Mouse (Mus musculus) kidney, embryonic 16.5 days (tissue): ENCODE data around the gene Slc44a3. TPM values are rescaled to one million over a fixed set of nuclear protein-coding genes. Genes with fewer than 3 reads are reported as not detected.

Source experiments
- ATAC-seq: fragments of 200-750 bp; cut with Nextera tagmentation; 2 replicates; pipeline ENCODE4 v1.8.0; 2017; ENCODE audit warnings: moderate TSS enrichment; ENCODE audit not compliant: low FRiP score, low TSS enrichment
- H3K27ac ChIP-seq: fragments of 300-500 bp; sonication (generic); 2 replicates; pipeline ENCODE4 v1.5.1; 2014; ENCODE audit warnings: low read length
- H3K27me3 ChIP-seq: fragments of 300-500 bp; sonication (generic); 2 replicates; pipeline ENCODE4 v1.6.1; 2014; ENCODE audit warnings: low read length, control low read depth, mixed read lengths; ENCODE audit not compliant: insufficient read depth
- H3K36me3 ChIP-seq: fragments of 300-500 bp; sonication (generic); 2 replicates; pipeline ENCODE4 v1.6.1; 2014; ENCODE audit warnings: low read length, control low read depth, mixed read lengths; ENCODE audit not compliant: insufficient read depth
- H3K4me1 ChIP-seq: fragments of 300-500 bp; sonication (generic); 2 replicates; pipeline ENCODE4 v1.6.1; 2014; ENCODE audit warnings: low read length, control low read depth, mixed read lengths; ENCODE audit not compliant: insufficient read depth
- H3K4me2 ChIP-seq: fragments of 300-500 bp; sonication (generic); replicated peaks from 2 replicates; pipeline ENCODE4 v1.6.1; 2014; ENCODE audit warnings: low read depth, low read length
- H3K4me3 ChIP-seq: fragments of 300-500 bp; sonication (generic); 2 replicates; pipeline ENCODE4 v1.5.1; 2014; ENCODE audit warnings: mild to moderate bottlenecking, low read length
- H3K9ac ChIP-seq: fragments of 300-500 bp; sonication (generic); replicated peaks from 2 replicates; pipeline ENCODE4 v1.6.1; 2014; ENCODE audit warnings: low read length
- H3K9me3 ChIP-seq: fragments of 300-500 bp; sonication (generic); 2 replicates; pipeline ENCODE4 v1.6.1; 2016; ENCODE audit warnings: low read length, control low read depth
- WGBS: fragments of 180-500 bp; shearing (Covaris S2); extraction: QIAGEN DNeasy Blood & Tissue Kit; methylation state at CpG from one replicate; pipeline ENCODE4 v1.1.7; 2014; 5-methylcytosine and 5-hydroxymethylcytosine counted together
- polyA plus RNA-seq: library from polyadenylated mRNA; unstranded; fragments of >200 nt; fragmentation: Nextera tagmentation; extraction: Ambion mirVana; gene quantifications from 2 replicates; pipeline ENCODE4 v1.2.1, GENCODE M21; 2015

Gene Slc44a3
- polyA plus RNA-seq, 1 experiment from 2014 or later, result 13.2 TPM

DNA sequence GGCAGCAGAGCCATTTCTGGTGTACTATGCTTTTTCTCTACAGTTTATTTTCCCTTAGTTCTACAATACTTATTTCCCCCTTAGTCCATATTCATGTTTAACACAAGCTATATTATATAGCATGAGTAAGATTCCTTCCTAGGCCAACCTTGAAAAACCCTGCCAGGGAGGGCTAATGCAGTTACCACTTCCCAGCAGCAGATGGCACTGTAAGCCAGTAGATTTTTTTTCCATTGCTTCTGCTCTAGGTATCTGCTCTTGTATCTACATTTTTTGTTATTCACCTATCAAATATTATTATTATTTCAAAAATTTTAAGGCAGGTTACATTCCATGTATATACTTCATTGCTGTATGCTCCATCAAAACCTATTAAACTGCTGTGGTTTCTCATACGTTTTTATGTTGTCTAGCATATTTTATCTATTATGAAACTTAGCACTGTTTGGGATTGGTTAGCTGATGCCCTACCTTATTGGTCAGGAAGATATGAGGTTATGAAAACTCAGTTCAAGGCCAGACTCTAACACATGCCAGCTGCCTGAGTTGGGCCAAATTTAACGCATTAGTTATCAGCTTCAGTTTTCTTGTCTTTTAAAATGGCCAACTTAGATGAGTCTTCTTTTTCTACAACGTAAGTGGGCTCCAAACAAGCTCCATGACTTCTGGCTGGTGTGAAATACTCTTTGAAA is 3.8 kb upstream of the Slc44a3 start:
- H3K4me3 ChIP-seq, result no peak overlapping the region
- WGBS, result 86% methylated on average over 3 of the region's 3 CpGs
- no peak for ATAC-seq

DNA sequence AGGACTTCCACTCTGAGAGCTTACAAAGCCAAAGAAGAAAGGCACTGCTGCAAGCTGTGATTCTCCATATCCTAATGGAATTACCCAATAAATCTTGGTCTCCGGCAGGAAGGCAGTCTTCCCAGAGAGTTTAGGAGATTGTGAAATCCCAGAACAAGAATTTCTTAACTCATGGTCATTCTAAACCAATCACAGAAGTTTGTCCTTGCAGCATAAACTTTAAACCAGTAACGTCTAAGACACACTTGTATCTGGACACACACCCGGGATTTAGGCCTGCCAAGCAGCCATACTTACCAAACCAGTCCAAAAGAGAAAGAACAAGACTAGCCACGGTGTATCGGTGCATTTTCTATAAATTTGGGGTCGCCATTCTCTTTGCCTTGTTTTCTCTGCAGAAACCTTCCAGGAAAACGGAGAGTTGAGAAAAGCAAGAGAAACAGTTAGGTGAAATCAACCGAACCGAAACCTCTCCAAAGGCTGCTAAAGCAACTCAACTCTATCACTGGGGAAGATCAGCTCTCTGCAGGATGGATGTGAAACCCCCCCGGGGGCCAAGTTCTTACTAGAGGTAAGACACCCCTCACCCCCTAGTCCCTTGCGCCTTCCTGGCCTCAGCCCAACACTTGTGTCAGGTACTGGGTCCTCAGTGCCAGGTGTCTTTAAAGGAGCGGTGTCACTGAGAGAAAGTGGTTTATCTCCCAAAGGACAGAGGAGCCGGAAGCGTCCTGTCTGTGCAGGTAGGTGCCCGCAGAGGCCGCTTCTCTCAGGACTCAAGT is 645 bp downstream of the Slc44a3 start:
- H3K4me1 ChIP-seq, result peaks cover 34% of the 10 kb centered on the region
- 36% methylated on average over 16 of the region's 16 CpGs for WGBS
- H3K4me2 ChIP-seq, result peak overlapping the region; percentile 62
- no peaks in the 10 kb centered on the region for H3K9me3 ChIP-seq
- peak overlapping the region; percentile 67 for H3K27ac ChIP-seq
- H3K4me3 ChIP-seq, result peak overlapping the region; percentile 42
- 0 out of 2 replicates have a peak, but pooled peaks have one; percentile 7 for ATAC-seq
- peak overlapping the region; percentile 64 for H3K9ac ChIP-seq
- peaks cover 9% of the 10 kb centered on the region for H3K27me3 ChIP-seq
- H3K36me3 ChIP-seq, result no peaks in the 10 kb centered on the region

More for the DNA sequence above, 3.8 kb upstream of the Slc44a3 start:
- Histone ChIP-seq H3K4me2 (no peak overlapping the region), H3K27ac (no peak overlapping the region), H3K4me1 (peaks cover 29% of the 10 kb centered on the region), H3K27me3 (peaks cover 9% of the 10 kb centered on the region), H3K9ac (no peak overlapping the region), H3K36me3 (no peaks in the 10 kb centered on the region), H3K9me3 (no peaks in the 10 kb centered on the region)

DNA sequence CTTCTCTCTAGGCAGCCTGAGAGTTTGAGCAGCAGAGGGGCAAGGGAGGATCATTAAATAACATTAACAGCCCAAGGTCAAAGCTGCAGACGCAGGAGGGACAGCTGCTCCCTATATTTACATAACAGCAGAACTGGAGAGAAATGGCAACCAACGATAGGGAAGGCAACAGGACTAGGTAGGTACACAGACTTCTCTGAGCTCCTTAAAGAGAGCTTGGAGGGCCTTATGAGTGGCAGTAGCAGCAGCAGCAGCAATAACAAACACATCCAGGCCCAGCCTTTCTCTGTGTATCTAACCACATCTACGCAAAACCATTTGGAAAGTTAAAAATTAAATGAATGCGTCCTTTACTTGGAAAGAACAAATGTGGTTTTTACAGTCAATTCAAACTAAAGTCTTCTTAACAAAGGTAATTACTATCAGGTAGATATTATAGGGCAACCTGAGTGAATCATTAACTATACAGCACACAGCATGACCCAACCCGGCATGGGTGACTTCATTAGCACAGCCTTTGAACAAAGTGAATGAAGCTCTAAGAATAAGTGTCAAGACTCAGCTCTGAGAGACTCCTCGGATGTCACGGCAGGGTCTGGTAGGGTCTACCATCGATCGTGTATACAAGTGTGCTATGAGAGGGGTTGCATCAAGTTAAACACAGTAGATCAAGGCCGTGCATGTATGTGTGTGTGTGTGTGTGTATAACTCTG is 1.5 kb downstream of the Slc44a3 start:
- Histone ChIP-seq H3K27me3 (peaks cover 9% of the 10 kb centered on the region), H3K9me3 (no peaks in the 10 kb centered on the region), H3K4me3 (no peak overlapping the region), H3K4me1 (peaks cover 40% of the 10 kb centered on the region), H3K4me2 (peak overlapping the region; percentile 62), H3K9ac (no peak overlapping the region; the same call in 1 of the 2 replicates), H3K36me3 (no peaks in the 10 kb centered on the region), H3K27ac (peak overlapping the region; percentile 78)
- peak; percentile 74 for ATAC-seq
- WGBS, result 40% methylated on average over 10 of the region's 10 CpGs

- Histone ChIP-seq H3K4me3 (no peak overlapping the region), H3K4me2 (no peak overlapping the region), H3K9ac (no peak overlapping the region), H3K27ac (peak overlapping the region; percentile 7; the same call in 1 of the 2 replicates), H3K36me3 (no peaks in the 10 kb centered on the region), H3K4me1 (peaks cover 28% of the 10 kb centered on the region), H3K27me3 (no peaks in the 10 kb centered on the region), H3K9me3 (no peaks in the 10 kb centered on the region)
- WGBS, result 57% methylated on average over 17 of the region's 17 CpGs
- ATAC-seq, result no peak
These were observed 5.8 kb downstream of the Slc44a3 start for GRCm38 (mm10) chr3:121526096-121527093.

GRCm38 (mm10) chr3:121521633-121522125 is 10.5 kb downstream of the Slc44a3 start:
- Histone ChIP-seq H3K4me1 (peaks cover 7% of the 10 kb centered on the region; the same call in 1 of the 2 replicates), H3K4me2 (no peak overlapping the region), H3K9me3 (no peaks in the 10 kb centered on the region), H3K27ac (no peak overlapping the region), H3K27me3 (no peaks in the 10 kb centered on the region), H3K36me3 (no peaks in the 10 kb centered on the region), H3K4me3 (no peak overlapping the region), H3K9ac (no peak overlapping the region)
- no peak for ATAC-seq
- whole genome bisulfite sequencing, result 71% methylated on average over 10 of the region's 10 CpGs

GRCm38 (mm10) chr3:121521123-121521522 is 11.1 kb downstream of the Slc44a3 start:
- ATAC-seq, result no peak
- Histone ChIP-seq H3K9me3 (no peaks in the 10 kb centered on the region), H3K4me1 (peaks cover 2% of the 10 kb centered on the region; the same call in 1 of the 2 replicates), H3K4me3 (no peak overlapping the region), H3K27ac (no peak overlapping the region), H3K9ac (no peak overlapping the region), H3K36me3 (no peaks in the 10 kb centered on the region), H3K27me3 (no peaks in the 10 kb centered on the region), H3K4me2 (no peak overlapping the region)
- 86% methylated on average over 3 of the region's 3 CpGs for WGBS

DNA sequence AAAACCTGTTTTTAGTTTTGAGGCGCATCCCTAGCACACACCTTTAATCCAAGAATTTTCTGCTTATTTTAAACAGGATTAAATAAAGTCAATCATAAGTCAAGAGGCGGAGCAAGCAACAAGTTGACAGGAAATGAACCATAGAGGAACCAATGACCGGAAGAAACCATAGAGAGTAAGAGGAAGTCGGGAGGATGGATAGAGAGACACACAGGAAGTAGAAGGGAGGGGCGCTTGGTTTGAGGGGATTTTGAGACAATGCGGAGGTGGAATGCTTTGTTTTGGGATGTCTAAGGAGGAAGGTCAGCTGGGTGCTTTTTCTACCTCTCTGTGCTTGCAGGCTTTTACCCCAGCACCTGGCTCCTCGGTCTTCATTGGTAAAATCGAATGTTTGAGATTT is 15.2 kb downstream of the Slc44a3 start:
- Histone ChIP-seq H3K9me3 (no peaks in the 10 kb centered on the region), H3K4me3 (no peak overlapping the region), H3K4me1 (no peaks in the 10 kb centered on the region), H3K9ac (no peak overlapping the region), H3K27ac (no peak overlapping the region), H3K36me3 (no peaks in the 10 kb centered on the region), H3K27me3 (no peaks in the 10 kb centered on the region), H3K4me2 (no peak overlapping the region)
- 95% methylated on average over 8 of the region's 8 CpGs for WGBS
- ATAC-seq, result no peak

- no peak for ATAC-seq
- Histone ChIP-seq H3K4me2 (no peak overlapping the region), H3K27ac (no peak overlapping the region), H3K27me3 (no peaks in the 10 kb centered on the region), H3K4me1 (no peaks in the 10 kb centered on the region), H3K4me3 (no peak overlapping the region), H3K9me3 (no peaks in the 10 kb centered on the region), H3K36me3 (no peaks in the 10 kb centered on the region), H3K9ac (no peak overlapping the region)
- 35% methylated on average over 5 of the region's 5 CpGs for WGBS
These were observed 23.1 kb downstream of the Slc44a3 start for GRCm38 (mm10) chr3:121509141-121509540.

DNA sequence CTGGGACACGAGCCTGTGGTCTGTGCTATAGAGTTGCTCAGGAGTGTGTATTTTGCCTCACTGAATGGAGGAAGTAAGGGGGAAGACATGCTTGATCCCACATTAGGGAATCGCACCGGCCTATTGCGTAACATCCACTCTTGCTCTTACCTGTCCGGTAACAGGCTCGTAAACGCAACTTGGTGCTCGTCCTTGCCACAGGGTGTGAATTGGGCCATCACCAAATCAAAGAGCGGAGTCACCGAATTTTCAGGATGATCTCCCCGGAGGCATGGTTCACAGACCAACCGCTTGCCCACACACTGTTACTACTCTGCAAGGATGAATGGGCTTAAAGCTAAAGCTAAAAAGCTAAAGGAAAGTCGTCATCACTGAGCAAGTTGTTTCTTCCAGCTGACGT is 24.5 kb downstream of the Slc44a3 start:
- H3K27ac ChIP-seq, result no peak overlapping the region
- no peaks in the 10 kb centered on the region for H3K4me1 ChIP-seq
- H3K4me3 ChIP-seq, result no peak overlapping the region
- H3K9me3 ChIP-seq, result no peaks in the 10 kb centered on the region
- H3K9ac ChIP-seq, result no peak overlapping the region
- ATAC-seq, result no peak
- no peaks in the 10 kb centered on the region for H3K27me3 ChIP-seq
- 88% methylated on average over 14 of the region's 14 CpGs for WGBS
- no peaks in the 10 kb centered on the region for H3K36me3 ChIP-seq
- H3K4me2 ChIP-seq, result no peak overlapping the region
